Mouse (Mus musculus): ENCODE measurements at regions not wholly inside any gene's neighbourhood (a gene's known extent, or its start where the extent isn't known, plus 50 kb on each side); places are given as distances from the start of the nearest gene placed in this dataset.

DNA sequence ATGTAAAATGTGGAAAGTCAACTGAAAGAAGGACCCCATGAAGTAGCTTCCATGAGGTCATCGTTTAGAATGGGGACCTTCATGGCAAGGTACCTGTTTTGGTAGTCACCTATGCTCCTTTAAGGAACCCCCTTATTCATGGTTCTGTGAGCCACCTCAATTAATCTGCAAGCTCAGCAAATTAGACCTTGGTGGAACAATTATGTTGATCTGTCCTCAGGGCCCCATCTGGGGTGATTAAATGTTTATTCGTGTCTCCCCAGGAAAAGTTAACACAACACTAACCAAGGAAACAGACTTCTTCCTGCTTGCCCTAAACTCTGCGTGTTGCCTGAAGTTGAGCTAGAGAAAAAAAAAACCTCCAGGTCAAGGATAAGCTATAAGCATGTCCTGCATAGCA, 175.9 kb upstream of the Lmcd1 start:
- no peak for DNase-seq (ENCODE audit: extremely low spot score, low read depth, low spot score)

DNA sequence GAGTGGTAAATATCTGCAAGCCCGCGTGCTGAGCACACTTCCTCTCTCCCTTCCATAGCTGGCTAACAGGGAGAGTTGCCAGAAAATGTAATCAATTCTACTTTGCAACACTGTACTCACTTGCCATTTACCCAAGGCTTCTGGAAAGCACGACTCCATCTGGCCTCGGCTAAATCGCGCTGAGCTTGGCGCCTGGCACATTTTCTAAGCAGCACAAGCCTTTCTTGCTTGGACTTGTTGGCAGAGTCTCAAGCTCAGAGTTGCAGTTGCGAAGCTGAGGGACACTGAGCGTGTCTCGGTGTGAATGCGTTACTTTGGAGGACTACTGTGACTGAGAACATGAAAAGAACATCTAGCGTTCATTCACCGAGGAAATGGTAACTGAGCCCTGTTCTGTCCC, 164.9 kb upstream of the Lmcd1 start:
- no peak for DNase-seq (ENCODE audit: extremely low spot score, low read depth, low spot score)

- DNase-seq (ENCODE audit: extremely low spot score, low read depth, low spot score), result no peak
Observed at GRCm38 (mm10) chr6:112119180-112119579, 154.4 kb upstream of the Lmcd1 start.

DNA sequence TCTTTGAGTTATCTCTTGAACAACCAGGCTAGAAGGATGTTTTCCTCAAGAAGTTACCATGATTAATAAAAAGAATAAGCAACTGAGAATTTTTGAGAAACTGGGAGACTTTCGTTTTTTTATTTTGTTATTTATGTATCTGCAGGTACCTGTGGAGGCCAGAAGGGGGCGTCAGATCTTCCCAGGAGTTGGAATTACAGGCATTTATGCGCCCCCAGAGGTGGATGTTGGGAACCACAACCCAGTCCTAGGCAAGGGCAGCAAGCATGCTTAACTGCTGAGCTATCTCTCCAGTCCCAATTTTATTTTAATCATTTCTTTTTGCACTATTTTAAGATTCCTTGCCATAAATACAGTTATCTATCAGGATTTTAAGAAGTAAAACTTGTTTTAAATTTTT, 140.0 kb upstream of the Lmcd1 start:
- DNase-seq (ENCODE audit: extremely low spot score, low read depth, low spot score), result no peak

- DNase-seq (ENCODE audit: extremely low spot score, low read depth, low spot score), result no peak
Observed at GRCm38 (mm10) chr6:112152535-112153364, 120.8 kb upstream of the Lmcd1 start.

DNA sequence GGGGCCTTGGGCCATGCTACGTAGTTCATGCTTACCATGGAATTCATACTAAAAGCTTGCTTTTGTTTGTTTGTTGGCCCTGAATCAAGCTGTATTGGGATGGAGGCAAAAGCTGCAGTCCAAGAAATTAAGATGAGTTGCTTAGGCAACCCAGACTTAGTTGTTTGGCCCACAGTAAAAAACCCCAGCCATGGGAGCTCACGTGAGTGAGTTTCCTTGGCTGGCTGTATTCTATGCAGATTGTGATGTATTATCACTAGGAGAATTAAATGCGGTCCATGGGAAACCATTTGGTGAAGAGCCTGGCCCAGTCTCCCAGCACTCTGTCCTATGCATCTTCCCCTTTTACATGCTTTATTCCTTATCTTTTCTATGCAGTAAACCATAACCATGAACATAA, 106.1 kb upstream of the Lmcd1 start:
- no peak for DNase-seq (ENCODE audit: extremely low spot score, low read depth, low spot score)

DNA sequence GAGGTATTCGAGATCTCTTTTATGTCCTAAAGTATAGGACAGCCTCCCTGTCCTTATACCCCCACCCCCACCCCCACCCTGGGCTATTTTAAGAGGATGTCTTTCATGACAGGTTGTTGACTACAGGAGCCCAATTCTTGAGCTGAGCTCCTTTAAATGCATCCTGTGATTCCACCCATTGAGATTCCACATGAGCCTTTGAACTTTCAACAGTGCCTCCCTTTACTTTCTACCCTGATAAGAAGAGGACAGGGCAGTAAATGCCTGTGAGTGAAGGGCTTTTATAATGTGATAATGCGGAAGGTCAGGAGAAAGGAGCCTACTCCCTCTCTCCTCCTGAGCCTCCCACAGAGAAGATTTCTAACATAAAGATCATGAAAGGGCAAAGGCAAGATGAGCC, 97.2 kb upstream of the Lmcd1 start:
- DNase-seq (ENCODE audit: extremely low spot score, low read depth, low spot score), result no peak

DNA sequence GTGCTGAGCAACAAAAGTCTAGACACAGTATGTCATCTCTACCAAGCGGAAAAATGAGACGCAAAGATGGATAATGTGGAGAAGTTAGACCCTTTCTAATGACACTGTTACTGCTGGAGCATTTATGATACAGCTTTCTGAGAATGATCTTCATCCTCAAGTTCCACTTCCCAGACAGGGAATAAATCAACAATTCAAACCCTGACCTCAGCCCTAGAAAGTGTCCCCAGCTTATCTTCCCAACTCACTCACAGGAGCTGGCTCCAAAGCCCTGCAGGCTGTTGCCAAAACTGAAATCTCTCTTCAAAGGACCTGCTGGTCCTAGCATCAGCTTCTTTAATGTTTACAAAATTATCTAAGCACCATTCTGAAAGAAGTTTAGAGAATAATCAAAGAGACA, 85.9 kb upstream of the Lmcd1 start:
- no peak for DNase-seq (ENCODE audit: extremely low spot score, low read depth, low spot score)

DNA sequence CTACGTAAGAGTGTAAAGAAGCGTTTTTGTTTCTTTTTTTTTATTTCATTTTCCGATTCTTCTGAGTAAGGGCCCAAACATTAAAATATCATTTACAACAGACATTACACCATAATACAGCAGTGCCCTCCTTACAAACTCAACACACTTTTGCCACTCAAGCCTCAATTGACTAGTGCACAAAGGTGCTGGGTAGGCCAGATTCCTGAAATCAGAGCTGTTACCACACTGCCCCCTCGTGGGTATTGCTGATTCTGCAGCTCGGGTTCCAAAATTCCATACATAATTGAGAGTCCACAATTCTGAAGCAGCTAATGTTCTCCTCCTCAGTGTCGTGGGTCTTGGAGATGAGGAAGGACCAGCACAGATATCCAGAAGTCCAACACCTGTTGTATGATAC, 82.5 kb upstream of the Lmcd1 start:
- no peak for DNase-seq (ENCODE audit: extremely low spot score, low read depth, low spot score)

GRCm38 (mm10) chr6:112197445-112197844, 76.1 kb upstream of the Lmcd1 start:
- DNase-seq (ENCODE audit: extremely low spot score, low read depth, low spot score), result no peak

DNA sequence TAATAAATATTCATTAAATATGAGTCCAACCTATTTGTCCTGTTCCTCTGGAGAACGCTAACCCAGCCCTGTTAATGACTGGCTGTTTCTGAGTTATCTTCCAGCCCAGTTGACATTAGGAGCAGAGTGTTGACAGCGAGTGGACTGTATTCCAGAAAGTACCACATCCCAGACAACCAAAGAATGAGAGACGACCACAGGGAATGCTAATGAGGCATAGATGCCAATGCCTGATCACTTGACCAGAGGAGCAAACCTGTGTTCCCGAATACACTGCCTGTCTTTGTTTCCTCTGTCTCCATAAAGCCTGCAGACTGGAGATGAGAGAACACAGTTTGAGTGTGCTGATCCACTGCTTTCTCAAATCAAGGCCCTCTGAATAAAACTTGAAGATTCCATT, 74.3 kb upstream of the Lmcd1 start:
- no peak for DNase-seq (ENCODE audit: extremely low spot score, low read depth, low spot score)

DNA sequence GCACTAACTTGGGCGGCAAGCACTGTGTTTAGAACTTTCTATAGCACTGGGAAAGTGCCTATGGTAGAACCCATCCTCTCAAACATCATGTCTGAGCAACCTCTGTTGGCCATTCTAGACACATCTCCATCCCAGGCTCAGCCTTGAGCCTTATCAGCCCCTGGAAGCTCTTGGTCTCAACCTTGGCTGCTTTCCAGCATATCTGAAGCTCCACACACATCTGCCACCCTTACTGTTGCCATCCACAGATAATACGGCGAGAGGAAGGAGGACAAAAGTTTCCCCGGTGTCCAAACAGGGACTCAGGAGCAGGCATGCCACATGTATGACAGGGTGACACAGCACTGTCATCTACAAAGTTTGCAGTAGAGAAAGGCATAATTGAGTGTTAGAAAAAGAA, 71.4 kb upstream of the Lmcd1 start:
- DNase-seq (ENCODE audit: extremely low spot score, low read depth, low spot score), result no peak

DNA sequence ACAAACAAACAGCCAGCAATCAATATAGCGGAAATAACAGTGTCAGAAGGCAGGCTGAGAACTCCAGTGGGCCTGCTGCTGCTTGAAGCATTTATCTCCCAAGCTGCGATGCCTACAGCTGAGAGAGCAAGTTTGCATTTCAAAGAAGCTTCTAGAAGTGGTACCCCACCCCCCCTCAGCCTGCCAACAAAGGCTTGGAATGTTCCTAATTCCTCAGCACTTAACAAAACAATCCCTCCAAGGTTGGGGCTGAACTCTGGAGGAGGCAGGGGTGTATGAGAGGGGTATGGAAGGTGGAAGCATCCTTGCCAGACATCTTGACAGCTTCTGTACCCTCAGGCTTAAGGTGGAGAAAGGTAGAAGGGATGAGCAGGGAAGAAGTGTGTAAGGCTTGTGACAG, 70.2 kb upstream of the Lmcd1 start:
- DNase-seq (ENCODE audit: extremely low spot score, low read depth, low spot score), result no peak

- no peak for DNase-seq (ENCODE audit: extremely low spot score, low read depth, low spot score)
Observed at GRCm38 (mm10) chr6:112204956-112205355, 68.6 kb upstream of the Lmcd1 start.

- DNase-seq (ENCODE audit: extremely low spot score, low read depth, low spot score), result no peak
Observed at GRCm38 (mm10) chr6:112205420-112205995, 68.0 kb upstream of the Lmcd1 start.

DNA sequence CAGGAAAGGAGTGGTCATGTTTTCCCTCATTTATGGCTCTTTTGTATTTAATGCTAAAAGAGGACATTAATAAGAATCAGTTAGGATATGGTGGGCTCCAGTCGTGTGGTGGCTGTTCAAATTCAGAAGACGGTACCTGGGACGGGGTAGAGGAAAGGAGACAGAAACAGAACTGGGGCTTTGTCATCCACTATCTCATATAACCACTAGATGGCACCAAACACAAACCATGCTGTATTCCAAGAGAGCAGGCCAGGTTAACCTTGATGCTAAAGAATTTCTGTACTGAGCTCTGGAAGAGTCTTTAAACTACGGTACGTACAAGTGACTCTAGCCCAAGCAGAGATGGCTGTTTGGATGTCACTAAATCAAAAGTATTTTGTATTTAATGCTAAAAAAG, 66.3 kb upstream of the Lmcd1 start:
- DNase-seq (ENCODE audit: extremely low spot score, low read depth, low spot score), result no peak

DNA sequence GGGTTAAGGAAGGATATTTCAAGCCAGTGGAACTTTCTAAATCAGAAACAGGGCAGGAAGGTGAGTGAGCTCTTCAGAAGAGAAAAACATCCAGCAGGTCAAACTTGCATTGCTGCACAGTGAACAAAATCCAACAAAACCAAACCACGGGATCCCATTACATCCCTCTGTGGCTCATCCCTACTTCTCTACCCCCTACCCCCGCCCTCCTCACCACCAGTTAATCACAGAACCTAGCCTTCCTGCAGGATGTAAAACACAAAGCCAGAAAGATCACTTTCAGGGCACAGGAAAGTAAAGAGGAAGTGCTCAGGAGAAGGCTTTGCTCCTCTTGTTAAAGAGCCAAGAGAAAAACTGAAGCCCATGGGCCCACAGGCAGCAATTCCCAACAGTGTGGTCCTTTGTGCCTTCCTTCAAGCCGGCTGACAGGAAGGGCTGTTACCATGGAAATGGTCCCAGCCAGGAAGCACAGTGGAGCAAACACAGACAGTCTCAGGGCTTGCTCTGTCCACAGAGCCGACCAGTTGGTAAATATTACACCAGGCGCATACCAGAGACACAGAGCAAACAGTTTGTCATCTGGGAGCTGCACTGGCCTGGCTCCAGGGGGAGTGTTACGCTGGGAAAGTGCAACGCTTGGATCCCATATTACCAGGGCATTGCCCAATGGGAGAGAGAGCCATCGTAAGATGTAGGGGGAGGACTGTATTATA, 63.2 kb upstream of the Lmcd1 start:
- no peak for DNase-seq (ENCODE audit: extremely low spot score, low read depth, low spot score)

GRCm38 (mm10) chr6:112216868-112217267, 56.7 kb upstream of the Lmcd1 start:
- no peak for DNase-seq (ENCODE audit: extremely low spot score, low read depth, low spot score)

DNA sequence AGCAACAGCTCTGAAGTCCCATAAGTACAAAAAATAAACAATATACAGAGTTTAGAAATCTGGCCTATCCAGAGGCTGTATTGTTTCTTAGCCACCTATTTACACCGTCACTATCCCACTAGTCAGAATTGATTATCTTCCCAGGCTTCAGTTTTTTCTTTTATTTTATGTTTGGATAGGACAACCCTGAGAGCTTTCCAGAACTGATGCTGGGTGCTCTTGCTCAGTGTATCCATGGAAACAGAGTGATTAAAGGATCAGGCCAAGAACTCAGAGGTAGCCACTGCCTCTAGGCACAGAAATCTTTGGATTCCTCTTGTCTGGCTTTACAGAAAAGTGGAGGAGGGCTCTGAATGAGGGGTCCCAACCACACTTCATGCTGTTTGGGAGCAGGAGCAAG, 55.3 kb upstream of the Lmcd1 start:
- no peak for DNase-seq (ENCODE audit: extremely low spot score, low read depth, low spot score)

- no peak for DNase-seq (ENCODE audit: extremely low spot score, low read depth, low spot score)
Observed at GRCm38 (mm10) chr6:112219641-112220040, 53.9 kb upstream of the Lmcd1 start.

DNA sequence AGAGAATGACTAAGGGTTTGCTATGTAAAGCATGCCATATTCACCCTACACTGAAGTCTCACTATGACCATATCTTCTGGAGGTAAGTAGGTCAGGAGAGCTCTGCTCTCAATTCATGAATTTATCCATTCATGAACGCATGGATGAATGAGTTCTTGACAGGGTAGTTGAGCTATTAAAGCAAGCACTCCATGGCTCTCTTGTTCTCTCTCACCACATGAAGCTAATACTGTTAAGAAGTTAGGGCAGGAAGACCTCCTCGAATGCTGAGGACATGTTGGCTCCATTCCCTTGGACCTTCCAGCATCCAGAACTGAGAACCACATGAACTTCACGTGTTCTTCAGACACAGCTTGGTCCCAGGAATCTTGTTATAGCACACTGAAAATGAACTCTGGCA, 53.4 kb upstream of the Lmcd1 start:
- no peak for DNase-seq (ENCODE audit: extremely low spot score, low read depth, low spot score)

- DNase-seq (ENCODE audit: extremely low spot score, low read depth, low spot score), result no peak
Observed at GRCm38 (mm10) chr6:112221373-112221772, 52.2 kb upstream of the Lmcd1 start.

All from hindlimb bud, embryonic 11.5 days (tissue).